Mouse (Mus musculus): ENCODE measurements around the gene Gna15. TPM values are rescaled to one million over a fixed set of nuclear protein-coding genes. Genes with fewer than 3 reads are reported as not detected.

Gna15 gene
- polyA plus RNA-seq, 1 experiment from 2014 or later: 1.7 TPM

DNA sequence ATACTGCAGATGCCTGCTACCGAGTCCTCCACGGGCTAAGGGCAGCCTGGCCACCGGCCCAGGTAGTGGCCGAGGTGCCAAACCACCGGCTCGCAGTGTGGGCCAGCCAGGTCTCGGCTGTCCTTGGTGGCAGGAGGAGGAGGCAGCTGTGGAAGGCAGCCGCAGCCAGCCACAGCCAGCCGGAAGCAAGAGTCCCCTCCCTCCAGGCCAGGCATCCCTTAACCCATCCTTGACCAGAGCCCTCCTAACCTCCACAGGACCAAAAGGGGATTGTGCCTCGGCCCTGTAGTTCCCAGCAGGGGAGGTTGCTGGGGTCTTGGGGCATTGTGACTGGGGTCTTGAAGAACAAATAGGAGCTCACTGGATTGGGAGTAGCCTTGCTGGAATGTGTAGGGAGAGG, 40.2 kb upstream of the Gna15 start:
- H3K27me3 ChIP-seq: peaks cover 54% of the 10 kb centered on the region
- H3K4me3 ChIP-seq: peak overlapping the region; percentile 29
- H3K27ac ChIP-seq: no peak overlapping the region
- ATAC-seq (ENCODE audit: low FRiP score): no peak
- 3% methylated on average over 9 of the region's 10 CpGs for WGBS
- peak overlapping the region; percentile 49; the same call in 1 of the 2 replicates for H3K9ac ChIP-seq
- peak overlapping the region; percentile 44 for H3K4me2 ChIP-seq
- H3K4me1 ChIP-seq (replicated peaks): peaks cover 71% of the 10 kb centered on the region
- H3K36me3 ChIP-seq: peaks cover 47% of the 10 kb centered on the region
- no peaks in the 10 kb centered on the region for H3K9me3 ChIP-seq

DNA sequence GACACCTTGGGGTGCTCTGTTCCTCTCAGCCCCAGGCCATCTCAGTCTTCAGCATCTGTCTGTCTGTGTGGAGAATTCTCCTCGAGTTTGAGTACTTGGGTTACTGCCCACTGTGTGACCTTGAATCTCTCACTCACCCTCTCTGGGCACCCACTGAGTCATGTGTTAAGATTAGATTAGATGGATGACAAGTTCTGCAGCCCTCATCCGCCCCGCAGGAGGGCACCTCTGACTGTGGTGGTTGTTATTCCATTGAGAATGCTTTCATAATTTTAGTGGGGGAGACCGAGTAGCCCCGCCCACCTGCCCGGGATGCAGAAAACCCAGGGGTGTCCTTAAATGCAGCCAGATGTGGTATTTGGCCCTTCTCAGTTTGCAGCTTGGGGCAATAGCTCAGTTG, 39.5 kb upstream of the Gna15 start:
- Histone ChIP-seq H3K27ac (no peak overlapping the region), H3K4me3 (peak overlapping the region; percentile 29; the same call in 1 of the 2 replicates), H3K36me3 (peaks cover 47% of the 10 kb centered on the region), H3K27me3 (peaks cover 50% of the 10 kb centered on the region), H3K9me3 (no peaks in the 10 kb centered on the region), H3K9ac (0 out of 2 replicates have a peak overlapping the region, but pooled peaks have one; percentile 49), H3K4me2 (peak overlapping the region; percentile 44; the same call in 1 of the 2 replicates), H3K4me1 (replicated peaks) (peaks cover 70% of the 10 kb centered on the region)
- no peak for ATAC-seq (ENCODE audit: low FRiP score)
- 58% methylated on average over 6 of the region's 6 CpGs for WGBS

DNA sequence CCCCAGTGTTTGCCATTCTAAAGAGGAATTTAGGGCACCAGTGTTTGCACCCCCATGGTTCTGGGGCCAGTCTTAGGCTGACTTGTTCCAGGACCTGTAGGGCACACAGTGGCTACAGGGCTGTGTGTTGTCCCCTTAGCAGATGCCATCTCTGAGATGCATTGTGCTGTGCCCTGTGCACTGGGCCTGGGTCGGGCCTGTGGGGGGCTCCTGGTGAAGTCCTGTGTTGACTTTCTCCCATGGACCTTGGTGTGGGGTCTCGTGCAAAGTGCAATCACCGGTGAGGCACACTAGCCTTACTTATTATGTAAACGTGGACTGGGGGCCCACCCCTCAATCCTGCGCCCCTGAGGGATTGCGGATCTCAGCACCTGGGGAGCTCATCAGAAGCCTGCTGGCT, 38.4 kb upstream of the Gna15 start:
- H3K4me1 ChIP-seq (replicated peaks): peaks cover 61% of the 10 kb centered on the region

DNA sequence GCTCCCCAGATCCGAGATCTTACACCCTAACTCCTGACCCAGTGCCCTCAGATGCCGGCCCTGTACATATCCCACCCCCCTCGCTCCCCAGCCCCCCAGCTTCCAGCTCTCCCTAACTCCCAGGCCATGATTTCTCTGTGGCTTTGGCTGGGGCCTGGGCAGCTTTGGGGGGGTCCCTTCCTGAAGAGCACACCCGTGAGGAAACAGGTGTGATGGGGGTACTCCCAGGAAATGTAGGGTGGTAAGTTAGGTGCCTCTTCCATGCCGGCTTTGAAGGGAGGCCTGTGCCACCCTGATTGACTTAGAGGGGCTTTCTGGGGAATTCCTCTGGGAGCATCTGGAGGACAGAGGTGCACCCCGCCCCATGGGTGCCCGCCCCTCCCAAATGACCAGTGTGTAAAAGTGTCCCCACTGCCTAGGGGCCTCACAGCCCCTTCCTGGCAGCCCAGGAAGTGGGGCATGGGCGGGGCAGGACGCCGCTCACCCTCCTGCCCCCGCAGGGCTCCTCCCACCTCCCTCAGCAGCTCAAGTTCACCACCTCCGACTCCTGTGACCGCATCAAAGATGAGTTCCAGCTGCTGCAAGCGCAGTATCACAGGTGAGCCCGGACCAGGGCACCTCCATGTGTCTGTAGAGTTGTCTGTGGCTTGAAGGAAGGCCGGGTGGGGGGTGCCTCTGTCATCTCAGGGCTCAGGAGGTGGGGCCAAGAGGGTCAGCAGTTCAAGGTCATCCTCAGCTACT, 36.9 kb upstream of the Gna15 start:
- Histone ChIP-seq H3K9ac (peak overlapping the region; percentile 99), H3K4me1 (replicated peaks) (peaks cover 60% of the 10 kb centered on the region), H3K9me3 (no peaks in the 10 kb centered on the region), H3K4me2 (peak overlapping the region; percentile 96), H3K36me3 (peaks cover 34% of the 10 kb centered on the region), H3K4me3 (peak overlapping the region; percentile 88), H3K27me3 (peaks cover 30% of the 10 kb centered on the region), H3K27ac (peak overlapping the region; percentile 94)
- 24% methylated on average over 16 of the region's 16 CpGs for WGBS
- no peak for ATAC-seq (ENCODE audit: low FRiP score)

More for the DNA sequence above, 38.4 kb upstream of the Gna15 start:
- H3K4me2 ChIP-seq: peak overlapping the region; percentile 8; the same call in 1 of the 2 replicates
- no peak overlapping the region for H3K4me3 ChIP-seq
- peaks cover 46% of the 10 kb centered on the region for H3K27me3 ChIP-seq
- H3K27ac ChIP-seq: no peak overlapping the region
- ATAC-seq (ENCODE audit: low FRiP score): no peak
- WGBS: 78% methylated on average over 6 of the region's 6 CpGs
- no peaks in the 10 kb centered on the region for H3K9me3 ChIP-seq
- peaks cover 47% of the 10 kb centered on the region for H3K36me3 ChIP-seq
- peak overlapping the region; percentile 19; the same call in 1 of the 2 replicates for H3K9ac ChIP-seq

DNA sequence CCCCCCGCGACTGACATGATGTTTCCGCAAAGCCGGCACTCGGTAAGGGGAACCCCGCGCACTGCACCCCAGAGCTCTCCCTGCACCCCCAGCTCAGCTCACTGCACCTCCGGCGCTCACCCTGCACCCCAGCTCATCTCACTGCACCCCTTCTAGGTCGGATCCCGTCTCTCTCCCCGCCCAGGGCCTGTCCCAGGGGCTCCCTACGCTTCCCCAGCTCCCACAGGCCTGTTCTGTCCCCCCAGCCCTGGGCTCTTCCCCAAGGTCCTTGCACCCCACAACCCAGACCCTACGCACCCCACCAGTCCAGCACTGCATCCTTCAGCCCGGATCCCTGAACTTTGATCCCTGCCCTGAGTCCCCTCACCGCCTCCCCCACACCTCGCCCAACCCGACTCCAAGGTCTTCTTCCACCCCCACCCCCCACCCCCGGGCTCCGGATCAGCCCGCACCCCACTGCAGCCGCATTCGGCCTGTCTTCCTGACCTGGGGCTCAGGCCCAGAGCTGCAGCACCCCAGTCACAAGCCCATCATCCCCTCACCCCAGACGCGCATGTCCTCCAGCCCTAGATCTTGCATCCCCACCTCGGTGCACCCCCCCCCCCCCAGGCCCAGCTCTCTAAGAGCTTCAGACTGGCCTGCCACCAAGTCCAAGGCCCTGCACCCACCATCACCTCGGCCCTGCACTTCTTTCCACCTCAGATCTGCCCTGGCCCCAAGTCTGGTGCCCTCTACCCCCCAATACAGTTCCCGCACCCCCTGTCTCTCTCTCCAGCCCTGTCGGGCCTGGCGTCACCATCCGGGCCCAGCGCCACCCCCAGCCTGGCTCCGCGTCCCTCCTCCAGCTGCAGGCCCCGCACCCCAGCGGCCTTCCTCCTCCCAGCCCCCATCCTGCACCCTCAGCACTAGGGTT, 35.9 kb upstream of the Gna15 start:
- Histone ChIP-seq H3K27ac (peak overlapping the region; percentile 94), H3K4me1 (replicated peaks) (peaks cover 52% of the 10 kb centered on the region), H3K4me2 (peak overlapping the region; percentile 96), H3K4me3 (peak overlapping the region; percentile 88), H3K27me3 (peaks cover 20% of the 10 kb centered on the region), H3K9ac (peak overlapping the region; percentile 99), H3K36me3 (peaks cover 24% of the 10 kb centered on the region), H3K9me3 (no peaks in the 10 kb centered on the region)
- WGBS: 1% methylated on average over 27 of the region's 36 CpGs
- peak; percentile 52 for ATAC-seq (ENCODE audit: low FRiP score)

DNA sequence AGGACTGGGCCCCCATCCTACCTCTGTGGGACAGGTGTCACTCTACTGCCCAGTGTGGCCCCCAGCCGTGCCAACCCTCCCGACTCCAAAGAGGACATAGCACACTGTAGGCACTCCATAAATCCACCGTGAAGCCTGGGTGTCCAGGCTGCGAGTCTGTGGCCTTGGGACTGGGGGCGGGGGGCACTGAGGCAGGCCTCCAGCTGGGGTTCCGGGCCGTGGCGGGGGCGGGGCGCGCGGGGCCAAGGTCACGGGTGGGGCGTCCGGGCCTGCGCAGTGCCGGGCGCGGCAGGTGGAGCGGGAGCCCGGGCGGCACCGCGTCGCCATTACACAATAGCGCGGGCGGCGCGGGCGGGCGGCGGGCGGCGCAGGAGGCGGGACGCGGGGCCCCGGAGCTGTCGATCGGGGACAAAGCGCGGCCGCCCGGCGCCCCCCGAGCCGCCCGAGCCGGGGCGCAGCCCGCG, 35.2 kb upstream of the Gna15 start, which contains the start of gene Aes:
TSS of gene Aes (plus strand) at position 326 of the 464 bp plus-strand sequence.
- Histone ChIP-seq H3K9ac (peak within 1 kb of the TSS; percentile 99), H3K27ac (peak within 1 kb of the TSS; percentile 94), H3K4me2 (peak within 1 kb of the TSS; percentile 96), H3K27me3 (peaks cover 13% of the 10 kb centered on the region), H3K36me3 (peaks cover 17% of the 10 kb centered on the region), H3K9me3 (no peaks in the 10 kb centered on the region), H3K4me1 (replicated peaks) (peaks cover 45% of the 10 kb centered on the region), H3K4me3 (peak within 1 kb of the TSS; percentile 88)
- WGBS: 0% methylated on average over 10 of the region's 53 CpGs
- ATAC-seq (ENCODE audit: low FRiP score): peak; percentile 70

DNA sequence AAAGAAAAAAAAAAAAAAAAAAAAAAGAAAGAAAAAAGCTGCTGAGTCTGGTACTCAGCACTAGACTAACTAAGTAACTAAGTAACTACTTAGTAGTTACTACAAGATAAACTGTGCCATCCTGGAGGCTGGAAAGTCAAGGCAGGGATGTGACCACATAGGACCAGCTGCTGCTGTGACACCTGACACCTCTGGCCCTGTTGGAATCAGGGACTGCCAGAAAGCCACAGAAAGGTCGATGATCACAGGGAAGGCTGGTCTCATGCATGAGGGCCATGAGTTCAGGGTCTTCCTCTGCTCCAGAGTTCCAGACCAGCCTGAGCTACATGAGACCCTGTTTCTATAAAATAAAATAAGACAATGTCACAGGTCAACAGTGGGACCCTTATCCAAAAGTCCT, 33.5 kb upstream of the Gna15 start:
- H3K36me3 ChIP-seq: peaks cover 13% of the 10 kb centered on the region
- ATAC-seq (ENCODE audit: low FRiP score): no peak
- H3K4me3 ChIP-seq: no peak overlapping the region
- H3K4me1 ChIP-seq (replicated peaks): peaks cover 29% of the 10 kb centered on the region
- WGBS: 48% methylated on average over 1 of the region's 1 CpGs
- H3K9ac ChIP-seq: no peak overlapping the region
- H3K27ac ChIP-seq: no peak overlapping the region
- no peak overlapping the region for H3K4me2 ChIP-seq
- no peaks in the 10 kb centered on the region for H3K9me3 ChIP-seq
- H3K27me3 ChIP-seq: 0 out of 2 replicates have a peak, but pooled peaks cover 2% of the 10 kb centered on the region

DNA sequence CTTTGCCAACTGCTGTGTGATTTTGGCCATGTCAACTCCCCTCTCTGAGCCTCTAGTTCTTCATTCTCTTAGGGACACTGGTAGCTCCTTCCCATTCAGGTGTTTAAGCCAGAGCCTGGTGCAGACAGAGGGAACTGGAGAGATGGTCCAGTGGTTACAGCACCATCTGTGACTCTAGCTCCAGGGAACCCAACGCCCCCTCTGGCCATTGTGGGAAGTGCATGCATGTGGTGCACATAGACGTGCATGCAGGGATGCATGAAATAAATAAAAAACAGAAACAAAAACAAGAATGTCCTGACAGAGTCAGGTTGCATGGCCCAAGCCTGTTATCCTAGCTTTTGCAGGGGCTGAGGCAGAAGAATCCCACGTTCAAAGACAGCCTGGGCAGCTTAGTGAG, 32.3 kb upstream of the Gna15 start:
- Histone ChIP-seq H3K27ac (no peak overlapping the region), H3K4me3 (no peak overlapping the region), H3K9ac (no peak overlapping the region), H3K27me3 (0 out of 2 replicates have a peak, but pooled peaks cover under 1% of the 10 kb centered on the region), H3K4me2 (no peak overlapping the region), H3K36me3 (peaks cover 3% of the 10 kb centered on the region), H3K9me3 (no peaks in the 10 kb centered on the region), H3K4me1 (replicated peaks) (peaks cover 18% of the 10 kb centered on the region)
- WGBS: 78% methylated on average over 3 of the region's 3 CpGs
- ATAC-seq (ENCODE audit: low FRiP score): no peak

DNA sequence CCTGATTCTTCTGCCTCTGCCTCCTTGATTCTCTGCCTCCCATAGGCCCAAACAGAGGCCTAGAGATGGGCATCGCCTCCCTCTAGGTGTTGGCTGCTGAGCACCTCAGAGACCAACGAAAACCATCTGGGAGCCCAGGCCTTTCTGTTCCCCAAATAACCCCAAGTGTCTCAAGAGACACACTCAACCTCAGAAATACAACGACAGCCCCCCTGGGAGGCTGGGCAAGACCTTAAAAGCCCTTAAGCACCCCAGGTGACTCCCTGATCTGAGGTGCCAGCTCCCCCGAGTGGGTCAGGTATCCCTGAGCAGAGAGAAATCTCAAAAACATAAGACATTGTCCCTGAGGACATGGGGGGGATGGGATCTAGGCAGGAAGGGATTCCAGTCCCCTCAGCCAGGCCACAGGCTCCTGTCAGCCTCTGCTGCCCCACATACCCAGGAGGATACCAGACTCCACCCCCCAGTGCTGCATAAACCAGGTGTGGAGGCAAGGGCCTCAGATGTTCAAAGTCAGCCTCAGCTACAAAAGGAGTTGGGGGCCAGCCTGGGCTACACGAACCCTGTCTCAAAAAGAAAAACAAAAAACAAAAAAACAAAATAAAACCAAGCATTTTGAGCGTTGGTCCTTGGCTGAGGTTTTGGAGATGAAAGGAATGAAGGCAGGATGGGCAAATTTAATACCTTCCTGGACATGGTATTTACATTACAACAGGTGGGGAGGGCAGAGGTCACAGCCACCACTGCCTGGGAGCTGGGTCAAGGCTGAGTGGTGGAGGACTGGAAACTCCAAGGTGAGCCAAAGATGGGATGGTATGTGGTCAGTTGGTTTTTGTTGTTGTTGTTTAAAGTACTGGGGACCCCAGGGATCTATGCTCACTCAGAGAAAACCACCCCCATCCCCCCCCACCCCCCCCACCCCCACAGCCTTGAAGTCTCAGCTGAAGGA, 30.1 kb upstream of the Gna15 start:
- no peak overlapping the region for H3K27ac ChIP-seq
- H3K9ac ChIP-seq: no peak overlapping the region
- no peak overlapping the region for H3K4me3 ChIP-seq
- no peak for ATAC-seq (ENCODE audit: low FRiP score)
- H3K4me2 ChIP-seq: no peak overlapping the region
- no peaks in the 10 kb centered on the region for H3K9me3 ChIP-seq
- no peaks in the 10 kb centered on the region for H3K27me3 ChIP-seq
- WGBS: 84% methylated on average over 6 of the region's 6 CpGs
- H3K36me3 ChIP-seq: no peaks in the 10 kb centered on the region
- peaks cover 5% of the 10 kb centered on the region for H3K4me1 ChIP-seq (replicated peaks)

DNA sequence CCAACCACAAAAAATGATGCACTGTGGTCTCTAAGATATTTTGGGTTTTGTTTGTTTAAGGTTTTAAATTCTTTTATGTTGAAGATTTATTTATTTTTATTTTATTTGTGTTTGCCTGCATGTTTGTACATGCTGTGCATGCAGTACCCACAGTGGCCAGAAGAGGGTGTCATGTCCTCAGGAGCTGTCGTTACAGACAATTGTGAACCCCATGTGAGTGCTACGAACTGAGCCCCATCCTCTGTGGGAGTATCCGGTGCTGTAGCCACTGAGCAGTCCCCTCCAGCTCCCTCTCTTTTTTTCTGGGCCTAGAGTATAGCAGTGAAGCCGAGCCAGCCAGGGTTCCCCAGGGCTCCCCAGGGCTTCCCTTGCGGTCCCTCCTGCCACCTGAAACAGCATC, 29.2 kb upstream of the Gna15 start:
- no peak overlapping the region for H3K4me2 ChIP-seq
- H3K36me3 ChIP-seq: no peaks in the 10 kb centered on the region
- no peak for ATAC-seq (ENCODE audit: low FRiP score)
- 0 out of 2 replicates have a peak, but pooled peaks cover 3% of the 10 kb centered on the region for H3K27me3 ChIP-seq
- no peak overlapping the region for H3K9ac ChIP-seq
- no peak overlapping the region for H3K4me3 ChIP-seq
- H3K4me1 ChIP-seq (replicated peaks): no peaks in the 10 kb centered on the region
- no peak overlapping the region for H3K27ac ChIP-seq
- 86% methylated on average over 5 of the region's 5 CpGs for WGBS
- no peaks in the 10 kb centered on the region for H3K9me3 ChIP-seq

DNA sequence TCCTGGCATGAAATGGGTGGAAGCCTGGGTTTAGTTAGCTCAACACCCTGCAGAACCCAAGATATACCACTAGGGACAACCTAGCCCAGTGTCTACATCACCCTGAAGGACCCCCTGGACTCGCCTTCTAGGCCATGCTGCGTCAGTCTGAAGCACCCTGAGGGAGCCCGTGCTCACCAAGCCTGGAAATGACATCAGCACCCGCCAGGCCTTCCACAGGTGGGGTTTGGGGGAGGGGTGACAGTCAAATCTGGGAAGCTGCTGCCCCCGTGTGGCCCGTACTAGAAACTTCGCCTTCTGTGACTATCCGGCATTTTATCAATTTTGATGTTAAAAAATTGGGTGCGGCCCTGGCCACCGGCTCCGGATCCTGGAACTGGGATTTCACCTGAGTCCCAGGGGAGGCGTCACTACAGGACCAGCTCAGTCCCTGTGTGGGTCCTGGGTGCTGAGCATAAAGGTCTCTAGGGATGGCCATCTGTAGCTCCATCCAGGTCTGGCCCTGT, 27.6 kb upstream of the Gna15 start:
- ATAC-seq (ENCODE audit: low FRiP score): peak; percentile 76
- Histone ChIP-seq H3K4me3 (no peak overlapping the region), H3K27me3 (0 out of 2 replicates have a peak, but pooled peaks cover 3% of the 10 kb centered on the region), H3K4me1 (replicated peaks) (no peaks in the 10 kb centered on the region), H3K4me2 (no peak overlapping the region), H3K27ac (no peak overlapping the region), H3K9ac (no peak overlapping the region), H3K36me3 (no peaks in the 10 kb centered on the region), H3K9me3 (no peaks in the 10 kb centered on the region)
- WGBS: 6% methylated on average over 12 of the region's 12 CpGs
